Mouse (Mus musculus): ENCODE data around the gene Gm1673. TPM values are rescaled to one million over a fixed set of nuclear protein-coding genes. Genes with fewer than 3 reads are reported as not detected.

The Gm1673 gene
- total and polyA plus RNA-seq, 2 experiments, result 0.37 to 2.3 TPM

DNA sequence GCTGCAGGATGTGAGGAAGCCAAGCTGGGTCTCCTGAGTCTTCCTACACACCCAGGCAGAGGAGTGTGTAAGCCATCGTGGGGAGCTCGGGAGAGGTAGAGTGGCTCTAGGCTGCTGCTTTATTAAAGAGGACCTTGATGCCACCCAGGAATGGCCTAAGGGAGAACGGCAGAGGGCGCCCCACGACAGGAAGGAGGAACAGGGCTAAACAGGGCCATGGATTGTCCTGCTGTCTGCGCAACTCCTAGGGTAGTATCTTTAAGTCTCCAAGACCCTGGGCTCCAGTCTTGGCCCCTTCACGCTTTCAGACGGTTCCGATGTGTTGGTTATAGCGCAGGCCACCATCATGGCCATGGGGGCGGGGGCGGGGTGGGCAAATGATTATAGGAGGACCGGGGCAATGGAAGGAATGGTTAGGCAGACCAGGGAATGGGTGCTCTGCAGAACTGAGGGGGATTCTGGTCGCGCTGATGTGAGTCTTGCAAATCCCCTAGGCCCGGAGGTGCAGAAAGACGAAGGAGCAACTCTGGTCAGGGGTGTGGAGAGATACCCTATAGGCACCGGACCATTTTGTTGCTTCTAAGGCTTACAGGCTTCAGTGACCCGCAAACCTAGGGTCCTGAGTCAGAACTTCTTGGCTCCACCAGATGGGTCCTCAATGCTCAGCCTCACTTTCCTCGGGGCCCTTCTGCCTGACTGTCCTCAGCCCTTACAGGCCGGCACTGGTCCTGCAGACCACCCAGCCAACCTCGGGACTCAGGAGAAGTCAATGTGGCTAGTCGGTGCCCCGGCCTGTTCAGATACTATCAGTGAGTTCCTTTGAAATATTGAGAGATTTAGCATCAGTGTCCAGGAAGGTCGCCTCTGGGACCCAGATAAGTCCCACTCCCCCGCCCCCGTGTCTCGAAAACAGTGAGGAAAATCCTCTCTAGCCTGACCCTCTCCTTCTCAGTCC lies 11.7 kb downstream of the Gm1673 start:
- Histone ChIP-seq H3K36me3 (ENCODE audit: control insufficient read depth, insufficient read depth, low read length) (no peaks in the 10 kb centered on the region), H3K79me2 (ENCODE audit: control insufficient read depth, insufficient read depth, low read length) (no peaks in the 10 kb centered on the region), H3K9ac (ENCODE audit: low read depth, low read length) (no peak overlapping the region), H3K4me3 (ENCODE audit: insufficient read depth, low read depth, low read length) (no peak overlapping the region), H3K27me3 (ENCODE audit: control insufficient read depth, insufficient read depth, low read length) (peaks cover 23% of the 10 kb centered on the region), H3K4me1 (ENCODE audit: control insufficient read depth, insufficient read depth, low read length) (no peaks in the 10 kb centered on the region), H3K27ac (replicated peaks; ENCODE audit: insufficient read depth, low read depth, low read length) (no peak overlapping the region)
- TF ChIP-seq POLR2A (IDR thresholded peaks at IDR 0.05; ENCODE audit: extremely low read depth, insufficient read depth, low read length) (no peak), CTCF (IDR thresholded peaks at IDR 0.05; ENCODE audit: low read depth, low read length) (peak; percentile 72)
- peak; percentile 12 for DNase-seq (ENCODE audit: extremely low read depth, low read depth, low spot score)
- 43% methylated on average over 28 of the region's 28 CpGs for WGBS

DNA sequence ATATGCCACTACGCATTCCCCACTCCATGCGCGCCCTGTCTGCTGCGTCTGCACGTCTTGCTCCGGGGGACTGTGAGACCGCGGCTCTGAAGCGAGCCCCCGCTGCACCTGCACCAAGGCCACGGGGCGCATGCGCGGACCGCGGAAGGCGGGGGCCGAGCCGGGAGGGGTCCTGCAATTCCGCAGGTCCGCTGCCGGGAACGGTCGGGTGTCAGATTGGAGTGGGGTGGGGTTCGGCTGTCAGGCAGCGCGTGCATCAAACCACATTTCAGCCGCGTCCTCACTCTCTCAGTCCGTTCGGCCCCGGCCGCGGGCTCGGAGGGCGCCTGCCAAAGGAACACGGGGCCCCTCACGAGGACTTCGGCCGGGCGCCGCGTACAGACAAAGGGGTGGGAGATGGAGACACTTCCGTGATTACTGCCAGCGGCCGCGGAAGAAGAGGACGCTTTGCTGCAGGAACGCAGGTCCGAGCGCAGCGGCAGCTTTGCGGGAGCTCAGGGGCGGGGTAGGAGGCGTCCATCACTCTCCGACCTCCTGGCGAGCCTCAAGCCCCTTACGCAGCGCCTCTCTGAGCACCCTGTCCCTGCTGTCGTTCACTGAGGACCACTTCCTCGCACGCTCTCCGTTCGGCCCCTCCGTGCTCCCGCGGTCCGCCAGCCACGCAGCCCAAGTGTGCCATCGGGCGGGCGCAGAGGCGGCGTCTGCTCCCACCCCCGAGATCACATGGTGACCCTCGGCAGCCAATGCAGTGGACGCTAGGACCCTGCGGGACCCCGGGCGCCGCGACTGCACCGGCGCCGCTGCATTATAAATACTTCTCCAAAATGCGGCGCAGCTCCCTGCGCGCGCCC lies 12.8 kb downstream of the Gm1673 start, which contains the start of gene Nat8l:
Nat8l (plus strand) TSS at position 142 of the 851 bp plus-strand sequence.
- Histone ChIP-seq H3K4me3 (ENCODE audit: insufficient read depth, low read depth, low read length) (peak within 1 kb of the TSS; percentile 50), H3K27ac (replicated peaks; ENCODE audit: insufficient read depth, low read depth, low read length) (no peak within 1 kb of the TSS), H3K27me3 (ENCODE audit: control insufficient read depth, insufficient read depth, low read length) (peaks cover 23% of the 10 kb centered on the region), H3K4me1 (ENCODE audit: control insufficient read depth, insufficient read depth, low read length) (no peaks in the 10 kb centered on the region), H3K9ac (ENCODE audit: low read depth, low read length) (no peak within 1 kb of the TSS; the same call in 1 of the 2 replicates), H3K79me2 (ENCODE audit: control insufficient read depth, insufficient read depth, low read length) (no peaks in the 10 kb centered on the region), H3K36me3 (ENCODE audit: control insufficient read depth, insufficient read depth, low read length) (no peaks in the 10 kb centered on the region)
- TF ChIP-seq POLR2A (IDR thresholded peaks at IDR 0.05; ENCODE audit: extremely low read depth, insufficient read depth, low read length) (no peak), CTCF (IDR thresholded peaks at IDR 0.05; ENCODE audit: low read depth, low read length) (no peak)
- no peak for DNase-seq (ENCODE audit: extremely low read depth, low read depth, low spot score)
- WGBS, result 2% methylated on average over 90 of the region's 90 CpGs

DNA sequence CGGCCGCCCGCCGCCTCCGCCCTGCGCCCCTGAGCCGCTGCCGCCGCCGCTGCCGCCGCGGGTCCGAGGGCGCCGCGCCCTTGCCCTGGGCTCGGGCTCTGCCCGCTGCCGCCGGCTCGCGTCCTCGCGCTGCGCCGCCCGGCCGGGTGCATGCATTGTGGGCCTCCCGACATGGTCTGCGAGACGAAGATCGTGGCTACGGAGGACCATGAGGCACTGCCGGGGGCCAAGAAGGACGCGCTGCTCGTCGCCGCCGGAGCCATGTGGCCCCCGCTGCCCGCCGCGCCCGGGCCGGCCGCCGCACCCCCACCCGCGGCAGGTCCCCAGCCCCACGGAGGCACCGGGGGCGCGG lies 13.4 kb downstream of the Gm1673 start:
- Histone ChIP-seq H3K36me3 (ENCODE audit: control insufficient read depth, insufficient read depth, low read length) (no peaks in the 10 kb centered on the region), H3K4me3 (ENCODE audit: insufficient read depth, low read depth, low read length) (peak overlapping the region; percentile 50; the same call in 1 of the 2 replicates), H3K9ac (ENCODE audit: low read depth, low read length) (no peak overlapping the region; the same call in 1 of the 2 replicates), H3K27me3 (ENCODE audit: control insufficient read depth, insufficient read depth, low read length) (peaks cover 23% of the 10 kb centered on the region), H3K4me1 (ENCODE audit: control insufficient read depth, insufficient read depth, low read length) (no peaks in the 10 kb centered on the region), H3K27ac (replicated peaks; ENCODE audit: insufficient read depth, low read depth, low read length) (no peak overlapping the region), H3K79me2 (ENCODE audit: control insufficient read depth, insufficient read depth, low read length) (no peaks in the 10 kb centered on the region)
- no peak for DNase-seq (ENCODE audit: extremely low read depth, low read depth, low spot score)
- 6% methylated on average over 53 of the region's 55 CpGs for WGBS
- no peak for TF ChIP-seq POLR2A (IDR thresholded peaks at IDR 0.05; ENCODE audit: extremely low read depth, insufficient read depth, low read length)
- TF ChIP-seq CTCF (IDR thresholded peaks at IDR 0.05; ENCODE audit: low read depth, low read length), result no peak

DNA sequence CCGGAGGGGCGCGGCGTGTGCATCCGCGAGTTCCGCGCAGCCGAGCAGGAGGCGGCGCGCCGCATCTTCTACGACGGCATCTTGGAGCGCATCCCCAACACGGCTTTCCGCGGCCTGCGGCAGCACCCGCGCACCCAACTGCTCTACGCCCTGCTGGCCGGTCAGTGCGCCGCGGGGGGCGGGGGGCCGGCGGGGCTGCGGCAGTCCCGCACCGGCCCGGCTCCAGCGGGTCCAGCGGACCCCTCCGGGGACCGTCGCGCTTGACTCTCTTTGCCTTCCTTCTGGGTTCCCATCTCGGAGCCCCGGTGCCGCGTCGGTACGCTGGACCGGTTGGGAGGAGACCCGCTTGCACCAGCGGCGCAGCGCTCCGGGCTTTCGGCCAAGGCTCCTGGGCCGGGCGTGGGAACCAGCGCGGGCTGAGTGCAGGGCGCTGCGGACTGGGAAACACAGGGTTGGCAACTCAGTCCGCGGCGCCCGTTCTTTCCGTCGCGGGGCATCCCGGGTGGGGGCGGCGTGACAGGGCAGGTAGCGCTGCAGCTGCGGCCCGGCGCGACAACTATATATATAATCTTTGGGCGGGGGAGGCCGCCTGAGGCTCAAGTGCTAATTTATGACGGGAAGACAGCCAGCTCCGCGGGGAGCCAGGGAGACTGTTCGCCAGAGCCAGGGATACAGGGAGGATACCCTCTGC lies 14.0 kb downstream of the Gm1673 start:
- H3K9ac ChIP-seq (ENCODE audit: low read depth, low read length), result no peak overlapping the region
- H3K27me3 ChIP-seq (ENCODE audit: control insufficient read depth, insufficient read depth, low read length), result peaks cover 23% of the 10 kb centered on the region
- 3% methylated on average over 76 of the region's 80 CpGs for WGBS
- TF ChIP-seq CTCF (IDR thresholded peaks at IDR 0.05; ENCODE audit: low read depth, low read length) (no peak), POLR2A (IDR thresholded peaks at IDR 0.05; ENCODE audit: extremely low read depth, insufficient read depth, low read length) (no peak)
- DNase-seq (ENCODE audit: extremely low read depth, low read depth, low spot score), result no peak
- no peak overlapping the region for H3K27ac ChIP-seq (replicated peaks; ENCODE audit: insufficient read depth, low read depth, low read length)
- H3K4me3 ChIP-seq (ENCODE audit: insufficient read depth, low read depth, low read length), result peak overlapping the region; percentile 50; the same call in 1 of the 2 replicates
- no peaks in the 10 kb centered on the region for H3K4me1 ChIP-seq (ENCODE audit: control insufficient read depth, insufficient read depth, low read length)
- H3K79me2 ChIP-seq (ENCODE audit: control insufficient read depth, insufficient read depth, low read length), result no peaks in the 10 kb centered on the region
- no peaks in the 10 kb centered on the region for H3K36me3 ChIP-seq (ENCODE audit: control insufficient read depth, insufficient read depth, low read length)

DNA sequence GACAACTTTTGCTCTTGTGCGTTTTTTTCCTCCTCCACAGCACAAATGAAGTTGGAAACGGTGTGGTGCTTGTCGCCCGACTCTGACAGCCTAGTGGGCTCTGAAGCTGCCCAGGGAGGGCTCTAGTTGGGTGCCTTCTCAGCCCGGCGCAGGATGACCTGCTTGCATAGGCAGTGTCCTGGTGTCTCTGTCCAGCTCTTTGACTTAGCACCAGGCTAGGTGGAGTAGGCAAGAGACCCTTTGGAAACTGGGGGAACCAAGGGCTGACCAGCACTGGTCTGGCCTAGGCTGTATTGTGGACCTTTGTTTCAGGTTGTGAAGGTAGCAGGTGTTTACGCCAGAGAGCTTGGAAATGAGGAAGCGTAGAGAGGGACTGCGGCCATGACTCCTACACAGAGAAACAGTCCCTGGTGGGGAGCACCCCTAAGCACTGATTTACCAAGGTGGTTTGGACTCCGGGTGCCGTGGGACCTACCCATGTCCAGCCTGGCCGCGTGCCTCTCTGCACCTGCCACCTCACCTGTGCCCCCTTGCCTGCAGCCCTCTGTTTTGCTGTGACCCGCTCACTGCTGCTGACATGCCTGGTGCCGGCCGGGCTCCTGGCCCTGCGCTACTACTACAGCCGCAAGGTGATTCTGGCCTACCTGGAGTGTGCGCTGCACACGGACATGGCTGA lies 14.7 kb downstream of the Gm1673 start:
- Histone ChIP-seq H3K4me1 (ENCODE audit: control insufficient read depth, insufficient read depth, low read length) (no peaks in the 10 kb centered on the region), H3K79me2 (ENCODE audit: control insufficient read depth, insufficient read depth, low read length) (no peaks in the 10 kb centered on the region), H3K36me3 (ENCODE audit: control insufficient read depth, insufficient read depth, low read length) (no peaks in the 10 kb centered on the region), H3K27ac (replicated peaks; ENCODE audit: insufficient read depth, low read depth, low read length) (no peak overlapping the region), H3K4me3 (ENCODE audit: insufficient read depth, low read depth, low read length) (no peak overlapping the region), H3K9ac (ENCODE audit: low read depth, low read length) (no peak overlapping the region), H3K27me3 (ENCODE audit: control insufficient read depth, insufficient read depth, low read length) (peaks cover 23% of the 10 kb centered on the region)
- no peak for DNase-seq (ENCODE audit: extremely low read depth, low read depth, low spot score)
- TF ChIP-seq CTCF (IDR thresholded peaks at IDR 0.05; ENCODE audit: low read depth, low read length) (no peak), POLR2A (IDR thresholded peaks at IDR 0.05; ENCODE audit: extremely low read depth, insufficient read depth, low read length) (no peak)
- WGBS, result 74% methylated on average over 20 of the region's 20 CpGs

Measured in liver, adult 2 months (tissue).